Mouse (Mus musculus) c-Kit-positive CD71-negative TER-119-negative erythroid progenitor cells, embryonic 14.5 days (primary cell): ENCODE measurements around the gene Gpat2.

ENCODE experiments used
- DNase-seq: peaks from one replicate; pipeline ENCODE4 v3.0.0-alpha.2; 2013; ENCODE audit warnings: low read depth

Gene Gpat2

DNA sequence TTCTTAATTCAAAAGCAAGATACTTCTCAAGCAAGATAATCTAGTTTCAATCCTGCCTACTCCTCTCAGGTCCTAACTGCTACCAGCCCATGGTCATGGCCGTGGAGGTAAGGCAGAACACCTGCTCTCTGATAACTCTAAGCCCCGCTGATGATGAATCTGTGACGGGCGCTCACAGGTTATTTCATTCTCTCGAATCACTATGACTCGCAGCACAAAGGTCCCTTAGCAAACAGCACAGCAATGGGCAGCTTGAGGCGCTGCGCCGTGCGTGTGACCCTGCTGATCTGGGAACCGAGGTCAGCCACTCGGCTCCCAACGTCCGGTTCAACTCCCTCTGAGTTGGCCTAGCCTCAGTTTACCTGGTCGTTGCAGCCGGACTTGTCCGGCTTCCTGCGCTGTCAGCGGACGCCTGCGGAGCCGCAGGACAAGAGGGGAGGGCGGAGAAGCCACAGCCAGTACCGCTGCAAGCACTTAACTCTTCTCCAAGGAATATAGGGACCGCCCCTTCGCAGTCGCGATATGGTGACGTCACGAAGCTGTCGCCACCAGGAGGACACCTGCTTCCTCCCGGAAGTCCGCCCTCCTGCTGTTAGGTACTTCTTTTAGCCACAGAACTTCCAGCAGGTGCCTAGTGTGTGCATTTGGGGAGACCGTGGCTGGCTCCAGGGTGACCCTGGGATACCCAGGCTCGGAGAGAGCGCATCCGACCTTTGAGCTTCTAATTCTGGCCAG is 19.2 kb downstream of the Gpat2 start, which contains the start of gene Fahd2a:
Fahd2a (minus strand) TSS at position 511 of the 735 bp plus-strand sequence.
- peak; percentile 83 for DNase-seq

- no peak for DNase-seq
Observed at GRCm38 (mm10) chr2:127446847-127447246, 21.8 kb downstream of the Gpat2 start.

DNA sequence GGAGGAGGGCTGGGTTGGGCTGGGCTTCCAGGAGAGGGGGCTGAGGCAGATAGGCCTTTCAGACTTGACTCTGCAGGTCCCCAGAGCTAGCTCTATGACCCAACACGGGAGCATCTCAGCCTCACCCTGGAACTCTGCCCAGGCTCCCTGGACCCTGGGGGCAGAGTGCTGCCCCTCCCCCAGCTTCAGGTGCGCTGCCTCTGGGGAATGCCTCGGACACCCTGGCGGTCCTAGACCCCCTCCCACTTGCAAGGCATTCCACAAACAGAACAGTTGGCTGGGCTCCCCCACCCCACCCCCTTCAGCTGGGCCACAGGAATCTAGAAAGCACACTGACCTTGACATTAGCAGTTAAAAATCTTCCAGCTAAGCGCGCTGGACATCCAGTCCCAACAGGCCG is 24.7 kb downstream of the Gpat2 start:
- no peak for DNase-seq

DNA sequence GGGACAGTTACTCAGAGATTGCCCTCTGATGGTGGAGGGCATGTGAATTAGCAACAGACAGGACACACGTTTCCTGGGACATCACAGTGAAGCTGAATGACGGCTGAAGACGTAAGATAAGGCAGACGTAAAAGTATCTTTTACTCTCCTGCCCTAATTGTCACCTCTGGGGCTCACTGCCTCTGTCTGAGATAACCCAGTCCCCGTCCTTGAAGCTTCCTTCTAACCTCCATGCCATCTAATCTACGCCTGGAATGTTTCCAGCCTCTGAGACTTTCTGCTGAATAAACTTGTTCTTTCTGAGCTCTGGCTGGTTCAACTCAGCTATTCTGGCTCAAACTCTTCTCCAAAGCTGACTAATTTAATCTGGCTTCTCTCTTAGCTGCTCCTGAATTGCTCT is 26.7 kb downstream of the Gpat2 start:
- no peak for DNase-seq

DNA sequence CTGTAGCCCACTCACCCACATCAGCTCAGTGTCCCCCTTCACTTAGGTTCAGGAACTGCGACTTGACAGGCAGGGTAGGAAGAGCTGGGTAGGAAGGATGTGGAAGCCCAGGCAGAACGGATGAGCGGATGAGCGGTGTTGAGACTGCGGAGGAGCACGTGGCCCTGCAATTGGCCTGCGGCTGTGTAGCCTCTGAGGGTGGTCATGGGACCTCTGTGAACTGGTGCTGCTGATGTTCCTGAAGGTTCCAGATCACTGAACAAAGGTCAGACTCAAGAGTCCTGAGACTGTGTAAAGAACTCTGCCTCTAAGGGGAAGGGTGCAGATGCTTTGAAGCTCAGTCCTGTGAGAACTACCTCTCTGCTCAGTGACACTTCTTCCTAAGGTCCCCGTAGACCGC is 28.1 kb downstream of the Gpat2 start:
- no peak for DNase-seq

DNA sequence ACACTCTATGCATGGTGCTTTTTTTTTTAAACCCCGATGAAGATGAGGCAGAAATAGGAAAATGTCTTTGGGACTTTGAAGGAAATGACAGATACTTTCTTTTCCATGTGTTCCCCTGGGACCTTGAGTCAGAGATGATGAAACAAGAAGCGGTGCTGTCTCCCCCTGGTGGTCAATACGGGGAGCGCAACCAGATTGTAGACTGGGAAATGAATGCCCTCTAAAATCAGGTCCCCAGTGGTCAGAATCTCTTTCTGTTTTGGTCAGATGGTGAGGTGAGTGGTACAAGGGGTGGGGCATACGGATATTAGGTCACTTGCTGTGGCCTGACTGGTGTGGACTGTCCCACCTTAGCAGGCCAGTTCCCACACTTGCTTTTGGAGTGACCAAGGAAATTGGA is 28.8 kb downstream of the Gpat2 start:
- DNase-seq, result peak; percentile 61

- no peak for DNase-seq
Observed at GRCm38 (mm10) chr2:127459341-127459740, 34.3 kb downstream of the Gpat2 start.

GRCm38 (mm10) chr2:127461351-127461750 is 36.4 kb downstream of the Gpat2 start:
- DNase-seq, result no peak

- peak; percentile 58 for DNase-seq
Observed at GRCm38 (mm10) chr2:127462314-127462713, 37.3 kb downstream of the Gpat2 start.

DNA sequence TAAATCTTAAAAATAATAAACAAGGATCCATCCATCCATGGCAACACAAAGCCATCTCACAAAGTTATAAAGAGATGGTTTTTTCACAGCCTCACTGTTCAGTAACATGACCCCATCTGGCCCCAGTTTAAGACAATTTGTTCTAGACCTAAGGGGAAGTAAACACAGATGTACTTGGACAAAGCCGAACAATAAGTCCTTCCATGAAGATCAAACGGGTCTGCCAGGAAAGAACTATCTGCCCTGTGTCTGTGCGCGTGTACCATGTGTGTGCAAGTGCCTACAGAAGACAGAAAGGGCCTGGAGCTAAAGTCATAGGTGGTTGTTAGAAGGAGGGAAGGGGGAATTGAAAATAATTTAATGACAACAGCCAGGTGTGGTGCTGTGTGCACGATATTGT is 45.2 kb downstream of the Gpat2 start:
- DNase-seq, result no peak

DNA sequence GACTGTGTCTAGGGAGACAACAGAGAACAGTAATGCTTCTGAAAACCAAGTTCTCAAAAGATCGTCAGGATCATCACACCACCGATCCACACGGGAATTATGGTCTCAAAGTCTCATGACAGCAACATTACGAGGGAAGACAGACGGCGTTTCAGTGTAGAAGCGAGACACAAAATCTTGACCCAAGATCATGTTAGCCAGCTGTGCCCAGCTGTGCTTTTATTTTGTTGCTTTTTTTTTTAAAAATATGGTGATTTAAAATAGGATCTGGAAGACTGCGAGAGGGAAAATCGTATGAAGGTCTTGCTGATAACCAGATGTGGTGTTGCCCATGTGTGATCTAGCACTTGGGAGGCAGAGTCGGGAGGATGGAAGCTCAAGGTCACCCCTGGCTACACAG is 45.7 kb downstream of the Gpat2 start:
- DNase-seq, result no peak

DNA sequence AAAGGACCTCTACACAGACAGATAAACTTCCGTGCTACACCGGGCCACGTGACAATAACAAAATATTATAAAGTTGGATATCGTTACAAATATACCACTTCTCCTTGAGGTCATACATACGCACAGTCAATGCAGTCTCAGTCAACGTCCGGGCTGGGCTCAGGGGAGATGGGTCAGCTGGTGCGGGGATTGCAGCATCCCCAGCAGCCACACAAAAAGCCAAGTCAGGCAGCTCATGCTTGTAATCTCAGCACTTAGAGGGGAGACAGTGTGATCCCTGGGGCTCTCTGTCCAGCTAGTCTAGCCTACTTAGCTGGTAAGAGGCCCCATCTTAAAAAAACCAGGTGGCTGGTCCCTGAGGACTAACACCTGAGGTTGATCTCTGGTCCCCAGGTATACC is 46.3 kb downstream of the Gpat2 start:
- DNase-seq, result no peak

DNA sequence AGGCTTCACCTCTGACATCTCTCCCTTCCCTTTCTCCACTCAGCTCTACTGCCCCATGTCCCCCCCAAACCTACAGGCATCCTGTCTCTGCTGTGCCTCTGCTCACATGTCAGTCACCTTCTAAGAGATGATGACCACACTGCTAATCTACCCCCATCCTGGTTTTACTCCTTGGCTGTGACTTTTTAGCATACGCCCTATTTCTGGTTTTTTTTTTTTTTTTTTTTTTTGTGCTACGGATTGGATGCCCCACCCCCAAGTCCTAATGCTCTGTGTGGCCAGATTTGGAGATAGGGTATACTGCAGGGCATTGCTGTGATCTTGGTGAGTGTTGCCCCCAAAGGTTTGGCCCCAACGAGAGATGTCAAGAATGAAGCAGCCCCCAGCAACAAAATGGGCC is 47.3 kb downstream of the Gpat2 start:
- no peak for DNase-seq

DNA sequence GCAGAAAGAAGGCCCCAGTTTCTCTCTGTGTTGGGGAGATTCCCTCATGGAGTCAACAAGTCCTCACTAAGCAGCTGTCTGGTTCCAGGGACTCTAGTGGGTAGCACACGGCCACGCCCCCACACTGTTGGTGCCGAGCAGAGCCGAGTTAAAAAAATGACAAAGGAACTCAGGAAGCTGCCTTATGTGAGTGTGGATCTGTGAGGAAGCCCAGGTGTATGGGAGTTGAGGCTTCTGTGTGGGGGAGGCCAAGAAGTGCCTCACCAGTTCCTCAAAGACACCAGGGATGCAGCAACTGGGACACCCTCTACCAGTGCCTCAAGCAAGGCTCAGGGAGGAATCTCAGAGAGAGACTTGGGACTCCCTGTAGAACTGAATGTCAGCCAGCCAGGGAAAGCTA is 54.2 kb downstream of the Gpat2 start:
- no peak for DNase-seq

GRCm38 (mm10) chr2:127479763-127480162 is 54.8 kb downstream of the Gpat2 start:
- DNase-seq, result no peak

GRCm38 (mm10) chr2:127481841-127482532 is 57.0 kb downstream of the Gpat2 start:
- DNase-seq, result no peak

DNA sequence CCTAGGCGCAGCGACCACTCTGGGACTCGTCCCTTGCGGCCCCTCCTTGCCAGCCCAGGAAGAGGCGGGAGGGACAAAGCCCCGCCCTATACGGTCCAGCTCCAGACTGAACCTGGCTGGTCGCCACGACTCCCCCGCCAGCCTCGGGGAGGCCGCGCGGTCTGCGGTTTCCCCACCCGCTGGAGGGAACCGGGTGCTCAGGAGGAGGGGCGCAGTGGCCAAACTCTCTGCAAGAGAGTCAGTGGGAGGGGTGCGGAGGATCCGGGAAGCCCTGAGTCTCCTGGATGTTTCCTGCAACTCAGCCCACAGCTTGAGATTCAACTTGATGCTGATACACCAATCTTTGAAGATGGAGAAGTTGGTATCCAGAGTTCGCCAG is 57.5 kb downstream of the Gpat2 start:
- peak; percentile 44 for DNase-seq

DNA sequence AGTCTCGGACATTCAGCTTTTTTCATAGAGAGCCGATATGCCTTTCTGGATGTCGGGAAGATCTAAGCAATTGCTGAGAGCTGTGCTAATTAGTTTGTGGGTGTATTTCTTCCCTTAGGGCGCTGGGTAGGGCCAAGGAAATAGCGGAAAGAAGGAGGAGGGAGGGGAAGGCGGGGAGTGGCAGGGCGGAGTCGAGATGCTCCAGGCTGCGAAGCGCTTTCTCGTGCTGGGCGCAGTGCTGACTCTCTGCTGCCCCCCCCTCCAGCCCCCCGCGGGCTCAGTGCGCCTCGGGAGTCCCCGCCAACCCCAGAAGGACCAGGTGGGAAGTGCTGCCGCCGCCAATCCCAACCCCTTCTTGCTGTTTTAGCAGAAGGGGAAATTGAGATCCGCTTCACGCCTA is 58.0 kb downstream of the Gpat2 start:
- DNase-seq, result no peak

DNA sequence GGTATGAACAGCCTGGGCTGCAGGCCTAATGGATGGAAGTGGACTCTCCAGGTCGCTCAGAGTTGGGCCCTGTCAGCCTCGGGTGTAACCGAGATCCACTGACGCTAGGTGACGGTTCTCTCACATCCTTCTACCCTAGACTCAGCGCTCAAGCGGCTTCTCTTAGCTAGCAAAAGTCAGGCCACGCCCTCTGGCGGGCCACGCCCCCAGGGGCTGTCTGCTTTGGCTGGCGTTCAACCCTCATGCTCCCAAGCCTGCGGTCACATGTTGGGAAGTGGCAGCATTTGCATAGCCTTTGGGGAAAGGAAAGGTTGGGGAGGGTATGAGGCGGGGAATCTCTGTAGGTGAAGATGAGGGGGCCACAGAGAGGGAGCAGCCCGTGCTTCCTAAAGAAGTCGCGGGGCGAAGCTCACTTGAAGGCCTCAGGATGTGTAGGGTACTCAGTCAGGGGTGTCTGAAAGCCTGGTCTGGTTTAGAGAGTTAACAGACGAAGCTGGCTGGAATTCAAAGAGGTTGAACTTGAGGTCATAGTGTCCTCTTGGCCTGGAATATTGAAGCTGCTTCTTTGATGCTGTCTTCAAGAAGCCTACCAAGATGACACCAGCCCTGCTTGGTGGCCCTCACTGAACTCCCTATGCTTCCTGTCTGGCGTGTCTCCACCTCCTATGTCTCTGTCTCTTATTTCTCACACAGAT is 59.6 kb downstream of the Gpat2 start:
- peak; percentile 40 for DNase-seq
